Mouse (Mus musculus) granulocyte monocyte progenitor cell, adult 5-6 weeks (primary cell): Measurements from ENCODE around the gene Ube2c. TPM values are rescaled to one million over a fixed set of nuclear protein-coding genes. Genes with fewer than 3 reads are reported as not detected.

ENCODE experiments used
- ATAC-seq: replicated peaks from 2 replicates; pipeline ENCODE4 v1.8.0; 2016; ENCODE audit warnings: mild to moderate bottlenecking, moderate TSS enrichment, inconsistent platforms; ENCODE audit not compliant: poor library complexity, severe bottlenecking
- total RNA-seq, 2 experiments: library from RNA; stranded (forward) in 1 of 2; stranded (reverse) in 1 of 2; fragments of 200-712, 200-1000 nt in 1 of 2; fragments of >200 nt in 1 of 2; fragmentation: Nextera tagmentation in 1 of 2; gene quantifications; 2 replicates each; pipeline ENCODE4 v1.2.3; 2014 to 2017

Gene Ube2c
- total RNA-seq, 2 experiments from 2014 or later: 75.2 to 112 TPM

GRCm38 (mm10) chr2:164760059-164760833 lies 9.5 kb upstream of the Ube2c start:
- ATAC-seq: peak; percentile 61

GRCm38 (mm10) chr2:164761502-164761901 lies 8.2 kb upstream of the Ube2c start:
- no peak for ATAC-seq

GRCm38 (mm10) chr2:164761971-164762370 lies 7.7 kb upstream of the Ube2c start:
- ATAC-seq: no peak

DNA sequence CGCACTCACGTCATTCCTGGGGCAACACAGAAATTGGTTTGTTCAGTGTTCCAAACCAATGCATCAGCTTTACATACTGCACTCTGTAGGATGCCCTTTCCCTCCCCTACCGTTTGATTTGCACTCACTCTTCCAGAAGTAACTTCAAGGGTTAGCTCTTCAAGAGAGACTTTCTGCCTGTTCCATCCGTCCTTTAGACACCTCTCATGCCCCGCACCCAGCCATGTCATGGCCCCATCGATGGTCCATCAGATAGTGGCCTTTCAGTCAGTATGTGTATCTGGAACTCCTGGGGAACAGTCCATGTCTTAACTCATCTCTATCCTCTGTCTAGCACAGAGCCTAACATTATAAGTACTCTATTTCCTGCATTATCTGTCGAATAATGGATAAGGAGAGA lies 7.1 kb upstream of the Ube2c start:
- no peak for ATAC-seq

DNA sequence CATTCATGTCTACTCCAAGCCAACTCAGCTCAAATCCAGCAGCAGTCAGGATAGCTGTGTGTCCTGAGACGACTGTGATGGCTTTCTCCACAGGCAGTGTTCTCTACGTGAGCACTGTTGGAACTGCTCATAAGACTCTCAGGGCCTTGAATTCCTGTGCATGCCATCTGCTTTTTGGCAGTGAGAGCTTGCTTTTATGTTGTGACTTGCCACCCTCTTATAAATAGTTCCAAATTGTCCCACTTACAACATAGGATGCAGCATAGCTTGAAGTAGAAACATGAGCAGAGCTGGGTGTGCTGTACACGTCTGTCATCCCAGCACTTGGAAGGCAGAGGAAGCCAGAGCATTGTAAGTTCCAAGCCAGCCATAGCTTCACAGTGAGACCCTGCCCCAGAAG lies 3.9 kb upstream of the Ube2c start:
- no peak for ATAC-seq

GRCm38 (mm10) chr2:164767812-164768540 lies 1.7 kb upstream of the Ube2c start:
- no peak for ATAC-seq

DNA sequence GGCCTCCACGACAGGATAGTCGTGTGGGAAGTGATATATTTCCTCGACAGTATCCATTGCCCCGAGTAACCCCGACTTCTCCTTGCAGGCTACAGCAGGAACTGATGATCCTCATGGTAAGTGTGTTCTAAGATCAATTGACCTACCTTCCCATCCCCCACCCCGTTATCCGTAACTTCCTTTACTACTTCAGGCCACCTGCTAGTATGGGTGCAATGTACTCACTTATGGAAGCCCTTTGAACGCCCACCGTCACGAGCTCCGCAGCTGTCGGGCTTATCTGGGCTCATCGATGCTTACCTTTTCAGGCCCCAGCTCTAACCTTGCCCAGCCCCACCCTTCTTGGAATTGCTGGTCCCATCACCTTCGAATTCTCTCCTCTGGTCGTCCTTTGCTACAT lies 581 bp downstream of the Ube2c start:
- ATAC-seq: peak; percentile 3; the same call in 1 of the 2 replicates

DNA sequence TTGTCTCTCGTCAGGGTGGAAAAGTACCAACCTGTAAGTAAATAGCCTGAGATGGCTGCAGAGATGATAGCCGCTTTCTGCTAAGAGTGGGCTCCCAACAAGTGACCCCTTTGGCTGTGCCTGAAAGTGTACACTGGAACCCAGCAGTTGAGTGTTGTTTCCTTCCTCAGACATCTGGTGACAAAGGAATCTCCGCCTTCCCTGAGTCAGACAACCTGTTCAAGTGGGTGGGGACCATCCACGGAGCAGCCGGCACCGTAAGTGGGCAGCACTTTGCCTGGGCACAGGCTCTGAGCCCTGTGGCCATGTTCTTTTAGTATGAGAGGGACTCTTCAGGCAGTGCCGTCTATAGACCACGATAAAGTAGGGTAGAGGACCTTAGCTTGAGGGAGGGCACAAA lies 1.4 kb downstream of the Ube2c start:
- no peak for ATAC-seq

DNA sequence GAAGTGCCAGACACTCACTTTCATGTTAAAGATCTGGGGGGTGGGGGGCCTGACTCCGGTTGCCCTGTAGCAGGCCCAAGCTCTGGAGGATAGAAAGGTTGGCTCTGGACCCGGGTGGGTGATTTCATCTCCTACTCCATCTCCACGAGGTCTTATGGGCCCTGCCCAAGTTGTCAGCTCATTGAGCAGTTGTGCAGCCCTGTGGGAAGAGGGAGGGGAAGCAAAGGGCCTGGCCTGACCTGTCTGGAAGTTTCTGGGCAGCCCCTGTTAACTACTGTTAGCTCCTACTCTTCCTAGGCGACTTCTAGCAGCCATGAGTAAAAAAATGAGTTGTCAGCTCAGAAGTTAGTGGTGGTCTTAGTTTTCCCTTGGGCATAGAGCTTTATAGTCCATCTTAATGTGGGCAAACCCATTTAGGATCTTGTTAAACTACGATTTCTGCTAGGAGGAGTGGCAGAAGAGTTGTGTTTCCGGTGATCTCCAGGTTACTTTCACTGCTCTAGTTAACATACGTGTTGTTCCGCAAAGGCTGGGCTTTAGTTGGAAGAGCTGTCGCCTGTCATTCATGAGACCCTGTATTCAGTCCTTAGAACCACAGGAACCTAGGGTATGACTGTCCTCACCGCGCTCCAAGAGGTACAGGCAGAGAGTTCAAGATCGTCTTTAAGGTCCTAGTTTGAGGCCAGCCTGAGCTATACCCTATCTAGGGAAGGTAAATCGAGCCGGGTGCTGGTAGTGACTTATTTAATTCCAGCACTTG lies 3.7 kb downstream of the Ube2c start:
- no peak for ATAC-seq

- ATAC-seq: no peak
Measured at GRCm38 (mm10) chr2:164773989-164774364, 4.3 kb downstream of the Ube2c start.

DNA sequence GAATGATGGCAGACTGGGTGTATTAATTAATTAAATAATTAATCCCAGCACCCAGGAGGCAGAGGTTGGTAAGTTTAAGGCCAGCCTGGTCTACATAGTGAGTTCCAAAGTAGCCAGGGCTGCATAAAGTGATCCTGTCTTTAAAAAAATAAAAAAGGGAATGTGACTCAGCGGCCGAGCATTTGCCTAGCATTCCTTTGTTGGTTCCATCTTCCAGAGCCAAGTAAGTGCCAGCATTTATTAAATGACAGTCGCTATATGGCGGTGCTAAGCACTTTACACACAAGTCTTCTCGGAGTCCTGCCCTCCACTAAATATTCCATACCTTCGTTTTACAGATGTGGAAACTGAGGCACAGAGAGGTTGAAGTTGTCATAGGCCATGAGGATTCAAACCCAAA lies 6.4 kb downstream of the Ube2c start:
- no peak for ATAC-seq

- no peak for ATAC-seq
Measured at GRCm38 (mm10) chr2:164776801-164777200, 7.1 kb downstream of the Ube2c start.

DNA sequence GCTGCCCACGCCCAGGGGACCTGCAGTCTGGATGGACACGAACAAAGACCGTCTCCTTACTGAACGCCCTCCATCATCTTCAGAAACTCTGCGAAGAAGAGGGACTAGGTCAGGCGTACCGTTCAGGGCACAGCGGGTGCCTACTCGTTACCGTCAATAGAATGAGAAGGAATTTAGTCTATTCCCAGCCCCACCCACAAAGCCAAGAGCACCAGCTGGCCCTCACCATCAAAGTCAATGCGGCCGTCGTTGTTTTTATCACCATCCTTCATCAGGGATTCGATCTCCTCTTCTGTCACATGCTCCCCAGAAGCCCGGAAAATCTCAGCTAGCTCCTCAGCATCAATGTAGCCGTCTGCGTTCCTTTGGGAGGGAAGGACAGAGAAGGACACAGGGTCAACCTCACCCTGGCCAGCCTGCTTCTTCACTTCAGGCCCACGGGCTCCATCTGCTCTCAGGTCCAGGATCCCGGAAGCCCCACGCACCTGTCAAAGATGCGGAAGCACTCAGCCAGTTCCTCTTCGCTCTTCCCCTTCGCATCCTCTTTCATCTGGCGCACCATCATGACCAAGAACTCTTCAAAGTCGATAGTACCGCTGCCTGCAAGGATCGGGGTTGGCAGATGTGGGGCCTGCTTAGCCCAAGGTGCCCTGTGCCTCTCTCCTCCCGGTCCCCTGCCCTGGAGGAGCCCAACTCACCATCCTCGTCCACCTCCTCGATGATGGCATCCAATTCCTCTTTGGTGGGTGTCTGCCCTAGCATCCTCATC lies 7.7 kb downstream of the Ube2c start:
- no peak for ATAC-seq

DNA sequence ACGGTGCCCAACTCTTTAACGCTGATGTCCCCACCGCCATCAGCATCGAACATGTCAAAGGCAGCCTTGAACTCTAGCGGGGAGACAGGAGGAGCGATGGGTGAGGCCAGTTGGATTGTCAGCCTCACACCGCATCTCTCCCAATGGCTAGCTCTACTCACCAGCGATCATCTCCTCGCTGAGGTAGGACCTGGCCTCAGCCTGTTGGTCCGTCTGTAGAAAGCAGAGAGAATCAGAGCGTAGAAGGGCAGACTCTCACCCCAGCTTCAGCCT lies 8.3 kb downstream of the Ube2c start:
- ATAC-seq: no peak

GRCm38 (mm10) chr2:164778809-164779208 lies 9.1 kb downstream of the Ube2c start:
- no peak for ATAC-seq

DNA sequence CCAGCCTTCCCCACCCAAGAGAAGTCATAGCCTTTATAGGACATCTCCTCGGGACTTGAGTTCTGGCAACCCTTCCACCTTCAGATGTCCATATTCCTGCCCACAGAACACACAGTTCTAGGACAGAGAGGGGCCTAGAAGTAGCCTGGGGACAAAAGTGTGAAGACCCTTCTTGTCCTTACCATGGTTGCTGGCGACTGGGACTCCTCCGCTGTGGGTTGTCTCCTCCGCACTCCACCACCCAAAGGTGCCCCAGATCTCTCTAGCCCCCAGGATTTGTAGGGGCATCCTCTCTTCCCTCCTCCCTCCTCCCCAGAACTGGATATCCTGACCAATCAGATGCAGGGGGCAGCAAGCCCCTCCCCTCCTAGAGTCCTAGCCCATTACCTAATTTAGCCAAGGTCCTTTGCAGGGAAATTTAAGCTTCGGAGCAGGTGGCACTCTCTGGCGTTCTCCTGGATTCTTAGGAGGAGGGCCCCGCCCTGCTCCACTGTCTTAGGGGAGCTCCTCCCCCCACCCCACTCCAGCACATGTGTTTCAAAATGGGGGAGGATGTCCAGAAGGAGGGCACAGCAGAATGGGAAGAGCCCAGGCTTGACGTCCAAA lies 9.9 kb downstream of the Ube2c start, which contains the start of gene Tnnc2:
TSS of gene Tnnc2 (minus strand) at position 487 of the 606 bp plus-strand sequence.
- ATAC-seq: no peak

- no peak for ATAC-seq
Measured at GRCm38 (mm10) chr2:164781876-164782275, 12.2 kb downstream of the Ube2c start.

GRCm38 (mm10) chr2:164783926-164784581 lies 14.4 kb downstream of the Ube2c start:
- no peak for ATAC-seq

DNA sequence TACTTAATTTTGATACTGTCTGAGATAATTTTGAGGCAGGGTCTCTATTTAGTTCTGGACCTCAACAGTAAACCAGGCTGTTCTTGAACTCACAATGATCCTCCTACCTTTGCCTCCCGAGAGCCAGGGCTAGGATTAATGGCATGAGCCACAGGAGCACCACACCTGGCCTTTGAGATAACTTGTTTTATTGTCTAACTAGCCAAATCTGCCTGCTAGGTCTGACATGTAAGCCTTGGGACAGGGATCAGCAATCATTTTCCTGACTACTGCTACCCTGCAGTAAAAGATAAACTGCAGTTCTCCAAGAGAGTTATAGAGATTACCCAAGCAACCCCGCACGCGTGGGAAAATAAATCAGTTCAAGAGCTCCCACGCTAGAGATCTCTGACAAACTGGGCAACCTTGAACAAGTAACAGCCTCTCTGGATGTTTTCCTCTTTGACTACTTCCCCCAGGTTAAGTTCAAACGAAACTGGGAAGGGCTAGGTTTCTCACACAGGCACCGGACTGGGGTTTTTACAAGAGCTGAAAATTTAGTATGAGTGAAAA lies 15.2 kb downstream of the Ube2c start:
- ATAC-seq: no peak
